Mouse (Mus musculus) neutrophil, adult 5-6 weeks (primary cell): ENCODE measurements around the gene Slc25a39. TPM values are rescaled to one million over a fixed set of nuclear protein-coding genes. Genes with fewer than 3 reads are reported as not detected.

Experiments used
- ATAC-seq: fragments of 151-379, 151-347 bp; 2 replicates; pipeline ENCODE4 v1.8.0; 2017; ENCODE audit warnings: mild to moderate bottlenecking, moderate TSS enrichment; ENCODE audit not compliant: insufficient number of reproducible peaks, poor library complexity, low FRiP score, severe bottlenecking; ENCODE audit errors: extremely low read depth
- total RNA-seq: library from RNA; stranded (forward); fragments of 200-1000 nt; gene quantifications from 2 replicates; pipeline ENCODE4 v1.2.3, GENCODE M21; 2017

Slc25a39 gene
- total RNA-seq, 1 experiment from 2014 or later = 31.0 TPM

DNA sequence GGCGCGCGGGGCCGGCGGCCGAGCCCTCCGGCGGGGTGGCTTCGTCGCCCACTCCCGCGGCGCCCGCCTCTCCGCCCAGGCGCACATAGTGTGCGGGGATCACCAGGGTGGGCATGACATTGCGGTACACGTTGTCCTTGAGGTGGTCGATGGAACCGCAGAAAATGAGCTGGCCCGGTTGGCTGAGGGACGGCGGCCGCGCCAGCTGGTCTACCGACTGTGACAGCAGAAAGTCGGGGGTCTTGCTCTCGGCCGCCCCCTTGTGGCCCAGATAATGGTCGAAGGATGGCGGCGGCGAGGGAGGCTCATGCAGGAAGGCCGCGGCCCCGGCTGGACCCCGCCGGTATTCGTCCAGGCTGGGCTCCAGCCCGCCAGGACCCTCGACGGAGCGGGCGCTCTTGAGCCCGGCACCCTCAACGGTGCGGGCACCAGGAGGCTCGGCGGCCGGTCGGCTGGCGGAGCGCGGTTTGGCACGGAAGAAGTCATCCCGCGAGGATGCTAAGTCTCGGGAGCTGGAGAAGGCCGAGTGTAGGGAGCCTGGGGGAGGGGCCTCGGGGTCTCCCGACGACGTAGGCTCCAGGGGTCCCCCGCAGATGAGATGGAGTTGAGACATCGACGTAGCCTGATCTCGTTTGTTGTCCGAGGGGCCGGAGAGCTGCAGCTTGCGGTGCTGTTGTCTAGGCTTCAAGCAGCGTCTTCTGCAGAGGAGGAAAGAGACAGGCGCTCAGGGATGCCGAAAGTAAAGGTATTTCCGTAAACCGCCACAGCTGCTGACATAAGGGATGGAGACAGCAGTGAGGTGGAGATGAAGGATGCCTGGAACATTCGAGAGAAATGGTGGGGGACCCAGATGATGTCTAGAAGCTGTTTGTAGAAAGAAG, 30.7 kb upstream of the Slc25a39 start:
- peak; percentile 27; the same call in 1 of the 2 replicates for ATAC-seq

DNA sequence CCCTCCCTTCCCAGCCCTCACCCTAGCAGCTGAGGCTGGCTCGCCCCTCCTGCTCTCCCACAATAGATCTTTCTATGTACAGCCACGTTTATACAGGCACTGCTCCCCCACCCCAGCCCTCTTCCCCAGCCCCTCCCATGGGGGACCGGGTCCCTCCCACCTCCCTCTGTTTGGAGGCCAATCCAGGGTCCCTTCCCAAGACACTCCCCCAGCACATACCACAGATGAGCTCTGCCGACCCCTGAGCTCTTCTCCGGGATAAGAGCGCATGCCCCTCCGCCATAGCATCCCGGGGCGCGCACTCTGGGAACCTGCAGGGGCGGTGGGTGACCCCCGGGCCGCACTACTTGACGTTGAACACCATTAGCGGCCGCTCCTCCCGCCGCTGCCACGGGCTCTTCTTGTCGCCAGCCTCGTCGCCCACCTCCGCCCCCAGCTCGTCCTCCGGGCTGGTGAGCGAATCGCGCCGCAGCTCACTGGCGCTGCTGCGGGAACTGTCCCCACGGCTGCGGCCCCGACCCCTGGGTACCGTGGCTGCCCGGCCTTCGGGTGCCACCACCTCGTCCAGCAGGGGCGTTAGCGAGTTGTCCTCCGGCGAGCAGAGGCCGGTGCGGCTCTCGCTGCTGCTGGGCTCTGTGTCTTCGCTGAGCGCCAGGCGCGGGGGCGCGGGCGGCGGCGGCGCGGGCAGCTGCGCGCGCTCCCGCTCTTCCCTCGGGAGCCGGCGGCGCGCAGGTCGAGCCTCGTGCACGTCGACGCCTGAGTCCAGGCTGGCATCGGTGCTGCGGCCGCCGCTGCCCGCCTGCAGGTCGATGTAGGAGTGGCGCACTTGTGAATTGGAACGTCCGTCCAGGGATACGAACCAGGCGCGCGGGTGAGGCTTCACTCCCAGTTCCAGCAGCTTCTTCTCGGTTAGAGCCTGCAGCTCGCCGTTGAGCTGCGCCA, 29.6 kb upstream of the Slc25a39 start:
- no peak for ATAC-seq

DNA sequence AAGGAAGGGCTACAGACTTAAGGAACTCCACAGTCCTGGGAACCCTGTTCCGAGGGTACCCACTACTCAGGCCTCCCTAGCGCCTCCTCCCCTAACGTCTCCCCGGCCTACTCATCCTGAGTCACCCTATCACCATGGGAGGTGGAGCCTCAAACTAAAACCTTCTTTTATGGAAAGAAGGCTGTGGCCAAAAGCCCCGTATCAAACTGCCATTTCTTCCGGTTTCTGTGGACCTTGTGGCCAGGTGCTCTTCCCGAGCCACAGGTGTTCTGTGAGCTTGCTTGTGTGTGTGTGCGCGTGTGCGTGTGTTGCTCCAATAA, 28.7 kb upstream of the Slc25a39 start:
- no peak for ATAC-seq

DNA sequence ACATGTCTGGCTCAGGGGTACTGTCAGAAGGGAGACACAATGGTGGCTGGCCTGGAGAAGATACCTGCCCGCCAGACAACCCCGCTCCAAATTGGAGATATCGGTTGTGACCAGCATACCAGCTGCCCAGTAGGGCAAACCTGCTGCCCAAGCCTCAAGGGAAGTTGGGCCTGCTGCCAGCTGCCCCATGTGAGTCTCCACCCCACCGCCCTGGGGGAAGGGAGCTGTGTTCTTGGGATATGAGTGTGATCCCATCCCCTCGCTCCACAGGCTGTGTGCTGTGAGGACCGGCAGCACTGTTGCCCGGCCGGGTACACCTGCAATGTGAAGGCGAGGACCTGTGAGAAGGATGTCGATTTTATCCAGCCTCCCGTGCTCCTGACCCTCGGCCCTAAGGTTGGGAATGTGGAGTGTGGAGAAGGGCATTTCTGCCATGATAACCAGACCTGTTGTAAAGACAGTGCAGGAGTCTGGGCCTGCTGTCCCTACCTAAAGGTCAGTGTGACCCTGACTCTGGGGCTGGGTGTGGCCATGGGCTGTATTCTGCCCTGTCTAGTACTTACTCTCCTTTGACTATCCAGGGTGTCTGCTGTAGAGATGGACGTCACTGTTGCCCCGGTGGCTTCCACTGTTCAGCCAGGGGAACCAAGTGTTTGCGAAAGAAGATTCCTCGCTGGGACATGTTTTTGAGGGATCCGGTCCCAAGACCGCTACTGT, 28.2 kb upstream of the Slc25a39 start:
- no peak for ATAC-seq

DNA sequence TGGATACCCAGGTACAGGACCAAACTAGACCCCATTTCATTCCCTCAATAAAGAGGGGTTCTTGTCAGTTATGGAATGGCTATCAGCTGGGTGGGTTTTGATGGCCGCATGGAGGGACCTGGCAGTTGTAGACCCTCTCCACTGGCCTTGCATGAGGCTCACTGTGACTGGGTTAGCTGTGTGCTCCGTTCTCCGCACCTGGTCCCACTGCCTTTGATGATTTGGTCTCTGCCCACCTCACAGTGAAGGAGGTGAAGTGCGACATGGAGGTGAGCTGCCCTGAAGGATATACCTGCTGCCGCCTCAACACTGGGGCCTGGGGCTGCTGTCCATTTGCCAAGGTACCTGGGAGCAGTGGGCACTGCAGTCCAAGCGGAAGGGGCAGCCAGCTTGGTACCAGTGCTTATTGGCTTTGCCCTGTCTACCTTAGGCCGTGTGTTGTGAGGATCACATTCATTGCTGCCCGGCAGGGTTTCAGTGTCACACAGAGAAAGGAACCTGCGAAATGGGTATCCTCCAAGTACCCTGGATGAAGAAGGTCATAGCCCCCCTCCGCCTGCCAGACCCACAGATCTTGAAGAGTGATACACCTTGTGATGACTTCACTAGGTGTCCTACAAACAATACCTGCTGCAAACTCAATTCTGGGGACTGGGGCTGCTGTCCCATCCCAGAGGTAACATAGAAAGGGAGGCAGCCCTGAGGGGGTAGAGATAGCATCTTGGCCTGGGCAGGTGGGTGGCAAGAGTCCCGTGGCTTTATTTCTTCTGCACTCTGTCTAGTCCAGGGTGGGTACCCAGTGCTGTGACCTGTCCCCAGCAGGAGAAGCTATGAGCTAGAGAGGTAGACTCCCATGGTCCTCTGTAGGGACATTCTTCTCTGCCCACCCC, 27.3 kb upstream of the Slc25a39 start:
- ATAC-seq = no peak

DNA sequence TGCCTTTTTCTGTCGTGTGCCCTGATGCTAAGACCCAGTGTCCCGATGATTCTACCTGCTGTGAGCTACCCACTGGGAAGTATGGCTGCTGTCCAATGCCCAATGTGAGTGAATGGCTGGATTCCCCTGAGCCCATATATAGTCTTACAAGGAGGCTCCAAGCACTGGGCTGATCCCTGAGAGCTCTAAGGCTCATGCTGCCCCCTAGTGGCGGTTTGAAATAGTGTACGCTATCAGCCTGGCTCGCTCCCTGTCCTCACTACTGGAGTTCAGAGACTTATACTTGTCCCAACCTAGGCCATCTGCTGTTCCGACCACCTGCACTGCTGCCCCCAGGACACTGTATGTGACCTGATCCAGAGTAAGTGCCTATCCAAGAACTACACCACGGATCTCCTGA, 26.7 kb upstream of the Slc25a39 start:
- ATAC-seq = peak; percentile 37

DNA sequence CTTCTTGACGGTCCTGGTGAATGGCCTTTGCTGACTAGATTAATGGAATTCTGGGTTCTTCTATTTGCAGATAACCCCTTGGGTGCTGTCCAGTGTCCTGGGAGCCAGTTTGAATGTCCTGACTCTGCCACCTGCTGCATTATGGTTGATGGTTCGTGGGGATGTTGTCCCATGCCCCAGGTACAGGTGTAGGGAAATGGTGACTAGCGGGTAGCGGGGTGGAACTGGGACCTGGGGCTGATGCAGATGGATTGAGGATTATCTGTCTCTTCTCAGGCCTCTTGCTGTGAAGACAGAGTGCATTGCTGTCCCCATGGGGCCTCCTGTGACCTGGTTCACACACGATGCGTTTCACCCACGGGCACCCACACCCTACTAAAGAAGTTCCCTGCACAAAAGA, 26.1 kb upstream of the Slc25a39 start:
- ATAC-seq = no peak

DNA sequence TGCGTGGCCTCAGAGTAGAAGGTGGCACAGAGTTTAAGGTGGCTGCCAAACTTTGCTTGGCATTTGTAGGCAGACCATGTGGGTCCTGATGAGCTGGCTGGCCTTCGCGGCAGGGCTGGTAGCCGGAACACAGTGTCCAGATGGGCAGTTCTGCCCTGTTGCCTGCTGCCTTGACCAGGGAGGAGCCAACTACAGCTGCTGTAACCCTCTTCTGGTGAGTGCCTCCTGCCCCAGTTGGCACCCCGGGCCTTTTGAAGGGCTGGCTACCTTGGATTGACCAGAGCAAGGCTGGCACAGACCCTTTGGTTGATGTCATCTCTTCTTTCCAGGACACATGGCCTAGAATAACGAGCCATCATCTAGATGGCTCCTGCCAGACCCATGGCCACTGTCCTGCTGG, 25.1 kb upstream of the Slc25a39 start:
- no peak for ATAC-seq

DNA sequence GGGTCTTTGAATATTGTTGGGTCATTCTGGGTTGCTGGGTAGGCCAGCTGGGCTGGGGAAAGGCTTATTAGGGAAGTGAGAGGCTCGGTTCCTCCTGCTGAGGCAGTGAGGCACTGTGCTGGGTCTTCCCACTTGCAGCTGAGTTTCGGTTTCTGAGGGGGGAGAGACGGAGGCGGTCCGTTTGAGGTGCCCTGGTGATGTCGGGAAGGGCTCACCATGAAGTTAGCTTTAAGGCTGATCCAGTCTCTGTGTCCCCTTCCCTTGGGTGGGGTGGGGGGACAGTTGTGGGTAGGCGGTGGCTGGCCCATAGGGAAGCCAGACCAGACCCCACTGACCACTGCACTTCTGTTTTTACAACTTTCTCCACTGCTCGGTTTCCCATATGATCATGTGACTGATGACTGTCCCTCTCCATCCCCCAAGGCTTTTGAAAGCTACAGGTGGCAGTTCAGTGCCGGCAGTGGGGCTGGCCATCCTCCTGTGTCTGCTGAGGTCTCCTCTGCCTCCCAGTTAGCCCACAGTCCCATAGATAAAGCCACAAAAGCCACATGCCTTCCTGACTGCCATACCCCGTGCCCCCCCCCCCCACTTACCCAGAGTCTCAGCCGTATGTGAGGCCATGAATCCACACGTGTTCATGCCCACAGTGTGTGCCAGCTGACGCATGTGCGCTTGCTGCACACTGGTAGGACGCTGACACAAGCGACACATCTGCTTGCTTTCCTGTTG, 24.5 kb upstream of the Slc25a39 start:
- ATAC-seq = peak; percentile 67

DNA sequence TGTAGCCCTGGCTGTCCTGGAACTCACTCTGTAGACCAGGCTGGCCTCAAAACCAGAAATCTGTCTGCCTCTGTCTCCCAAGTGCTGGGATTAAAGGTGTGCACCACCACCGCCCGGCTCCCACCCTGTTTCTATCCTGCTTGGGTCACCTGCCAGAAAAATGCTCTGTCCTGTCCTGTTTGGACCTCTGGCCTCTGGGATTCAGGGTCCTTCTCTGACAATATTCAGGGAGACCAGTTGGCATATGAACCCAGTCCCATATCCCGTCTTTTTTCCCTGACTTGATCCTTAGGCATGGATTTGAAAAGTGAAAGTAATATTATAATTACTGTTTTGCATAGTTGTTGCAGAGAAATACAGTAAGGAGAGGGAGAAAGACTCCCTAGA, 24.0 kb upstream of the Slc25a39 start:
- ATAC-seq = no peak

DNA sequence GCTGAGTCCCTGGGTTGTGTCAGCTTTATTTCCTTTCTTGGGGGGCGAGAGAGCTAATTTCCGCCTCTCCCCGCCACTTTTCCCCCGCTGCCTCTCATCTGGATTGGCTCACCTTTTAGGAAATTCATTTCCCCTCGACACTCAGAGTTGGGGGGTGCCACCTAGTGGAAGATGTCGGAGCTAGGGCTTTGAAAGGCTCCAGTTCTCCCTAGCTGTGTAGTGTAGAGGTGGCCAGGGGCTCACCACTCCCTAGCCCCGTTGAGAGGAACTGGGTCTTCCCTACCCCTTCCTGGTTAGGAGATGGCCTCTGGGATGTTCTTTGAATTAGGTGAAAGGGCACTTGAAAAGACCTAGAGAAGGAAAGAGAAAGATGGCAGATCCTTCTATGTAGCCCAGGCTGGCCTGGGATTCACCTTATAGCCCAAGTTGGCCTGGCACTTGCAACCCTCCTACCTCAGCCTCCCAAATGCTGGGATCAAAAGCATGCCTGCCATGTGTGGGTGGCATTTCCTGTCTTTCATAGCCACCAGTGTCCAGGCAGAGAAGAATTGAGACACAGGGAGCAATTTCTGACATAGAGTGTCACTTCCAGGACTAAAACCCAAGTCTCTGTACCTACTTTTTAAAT, 23.4 kb upstream of the Slc25a39 start:
- ATAC-seq = peak; percentile 34; the same call in 1 of the 2 replicates

DNA sequence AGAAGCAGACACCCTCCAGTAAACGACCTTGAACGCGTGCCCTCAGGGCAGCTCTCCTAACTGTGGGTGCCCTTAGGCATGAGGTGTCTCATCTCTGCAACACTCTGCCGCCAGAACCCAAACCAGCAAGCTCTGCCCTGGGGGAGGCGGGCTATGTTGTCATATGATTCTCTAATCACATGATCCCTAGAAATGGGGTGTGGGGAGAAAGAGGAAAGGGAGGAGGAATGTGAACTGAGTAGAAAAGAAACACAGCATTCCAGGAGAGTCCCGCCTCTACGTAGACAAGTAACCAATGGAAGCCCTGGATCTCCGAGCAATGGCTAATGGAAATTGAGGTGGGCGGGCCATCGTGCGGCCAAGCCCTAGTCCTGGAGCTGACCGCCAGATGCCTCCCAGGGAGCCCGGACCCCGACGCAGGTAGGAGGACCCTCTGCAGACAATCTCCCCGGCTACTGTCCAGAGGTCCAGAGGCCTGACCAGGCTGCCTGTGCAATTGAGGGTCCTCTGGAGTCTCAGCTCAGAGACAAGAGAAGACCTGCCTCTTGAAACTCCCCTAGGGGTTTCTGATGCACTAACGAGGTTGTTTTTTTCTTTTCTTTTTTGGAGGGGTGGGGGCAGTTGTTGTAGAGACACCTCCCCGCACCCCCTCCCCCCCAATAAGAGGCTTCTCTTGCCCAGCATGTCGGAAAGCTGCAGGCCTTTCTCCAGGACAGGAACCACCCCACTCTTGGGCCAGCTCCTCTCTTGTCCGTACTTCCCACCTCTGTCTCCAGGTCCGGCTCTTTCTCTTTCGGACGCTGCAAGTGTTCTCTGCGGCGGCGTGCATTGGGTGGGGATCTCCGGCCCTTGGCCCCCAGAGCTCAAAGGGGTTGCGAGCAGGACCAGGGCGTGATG, 22.6 kb upstream of the Slc25a39 start, which contains the start of gene Grn:
Gene Grn (plus strand): TSS at position 195 of the 897 bp plus-strand sequence.
- peak; percentile 53 for ATAC-seq

DNA sequence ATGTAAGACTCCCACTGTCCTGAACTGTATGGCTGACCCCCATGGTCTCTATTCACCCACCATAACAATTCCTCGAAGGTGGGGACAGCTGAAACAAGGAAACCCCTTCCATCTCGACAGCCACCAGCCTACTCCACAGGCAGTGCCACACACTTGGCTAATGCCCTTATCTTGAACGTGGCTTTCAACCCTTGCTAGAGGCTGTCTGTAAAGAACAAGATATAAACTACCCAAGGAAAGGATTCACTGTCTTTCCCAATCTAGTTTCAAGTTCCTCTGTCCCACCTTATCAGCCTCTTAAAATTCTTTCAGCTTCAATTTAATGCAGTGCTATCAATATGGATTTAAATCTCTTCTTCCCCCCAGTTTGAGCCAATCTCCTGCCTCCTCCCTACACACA, 21.8 kb upstream of the Slc25a39 start:
- ATAC-seq = no peak

DNA sequence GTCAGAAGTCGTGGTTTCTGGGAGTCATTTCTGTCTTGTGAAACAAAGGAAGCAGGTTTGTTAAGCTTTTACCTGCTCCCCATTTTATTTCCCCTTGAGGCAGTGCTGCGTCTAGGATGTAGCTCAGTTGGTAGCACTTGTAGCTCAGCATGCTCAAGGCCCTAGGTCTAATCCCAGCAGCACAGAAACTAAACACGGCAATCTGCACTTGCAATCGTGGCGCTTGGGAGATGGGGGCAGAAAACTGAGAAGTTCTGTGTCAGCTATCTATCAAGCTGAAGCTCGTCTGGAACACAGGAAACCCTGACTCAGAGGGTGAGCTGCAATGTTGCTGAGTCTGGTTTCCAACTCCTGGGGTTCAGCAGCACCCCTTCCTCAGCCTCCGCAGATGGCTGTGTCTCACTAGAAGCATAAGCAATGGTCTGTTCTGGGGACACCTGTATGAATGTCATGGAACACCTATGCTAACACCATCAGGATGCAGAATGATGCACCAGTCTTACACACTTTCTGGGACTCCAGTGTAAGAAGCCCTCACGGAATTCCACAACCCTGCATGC, 21.3 kb upstream of the Slc25a39 start:
- ATAC-seq = no peak

DNA sequence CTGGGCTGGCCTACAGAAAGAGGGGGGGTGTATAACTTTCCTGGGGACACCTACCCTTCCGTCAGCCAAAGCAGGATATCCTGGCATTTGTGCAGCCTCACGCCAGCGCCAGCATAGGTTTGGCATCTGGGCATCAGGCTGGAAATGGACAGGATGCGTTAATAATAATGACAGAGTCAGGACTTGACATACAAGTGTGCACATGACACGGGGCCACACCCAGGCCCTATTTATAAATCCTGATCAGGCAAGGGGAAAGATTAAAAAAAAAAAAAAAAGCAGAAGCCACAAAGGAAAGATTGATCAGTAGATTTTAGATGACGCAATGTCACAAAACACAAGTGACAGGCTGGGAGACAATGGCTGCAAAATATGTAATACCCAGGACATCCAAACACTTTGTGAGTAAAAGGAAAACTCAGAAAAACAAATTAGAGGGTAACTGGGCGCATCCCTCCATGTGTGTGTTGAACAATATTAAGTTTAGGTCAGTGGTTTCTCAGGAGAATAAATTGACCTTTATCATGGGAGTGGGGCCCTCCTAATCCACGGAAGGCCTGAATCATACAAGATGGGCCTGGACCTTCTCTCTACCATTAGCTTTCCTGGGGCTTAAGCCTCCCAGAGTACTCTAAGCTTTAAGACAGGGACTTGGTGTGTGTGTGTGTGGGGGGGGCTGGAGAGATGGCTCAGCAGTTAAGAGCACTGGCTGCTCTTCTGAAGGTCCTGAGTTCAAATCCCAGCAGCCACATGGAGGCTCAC, 18.0 kb upstream of the Slc25a39 start:
- ATAC-seq = no peak
